Mouse (Mus musculus): ENCODE data around the gene Dpm2. TPM values are rescaled to one million over a fixed set of nuclear protein-coding genes. Genes with fewer than 3 reads are reported as not detected.

Dpm2 gene
- total and polyA plus RNA-seq, 2 experiments: 6.5 to 104 TPM

- WGBS: 76% methylated on average over 4 of the region's 4 CpGs
- no peaks in the 10 kb centered on the region for H3K4me1 ChIP-seq (ENCODE audit: control insufficient read depth, insufficient read depth, low read length)
- no peak overlapping the region for H3K9ac ChIP-seq (ENCODE audit: low read depth, low read length)
- H3K27me3 ChIP-seq (ENCODE audit: control insufficient read depth, insufficient read depth, low read length): no peaks in the 10 kb centered on the region
- no peak for DNase-seq (ENCODE audit: extremely low read depth, low read depth, low spot score)
- H3K4me3 ChIP-seq (ENCODE audit: insufficient read depth, low read depth, low read length): no peak overlapping the region
- no peak for TF ChIP-seq CTCF (IDR thresholded peaks at IDR 0.05; ENCODE audit: low read depth, low read length)
- no peak for TF ChIP-seq POLR2A (IDR thresholded peaks at IDR 0.05; ENCODE audit: extremely low read depth, insufficient read depth, low read length)
- peaks cover 12% of the 10 kb centered on the region; the same call in 1 of the 2 replicates for H3K79me2 ChIP-seq (ENCODE audit: control insufficient read depth, insufficient read depth, low read length)
- H3K27ac ChIP-seq (replicated peaks; ENCODE audit: insufficient read depth, low read depth, low read length): no peak overlapping the region
- H3K36me3 ChIP-seq (ENCODE audit: control insufficient read depth, insufficient read depth, low read length): peaks cover 2% of the 10 kb centered on the region; the same call in 1 of the 2 replicates
Measured at GRCm38 (mm10) chr2:32555484-32555883, 15.2 kb upstream of the Dpm2 start.

GRCm38 (mm10) chr2:32556019-32556418, 14.6 kb upstream of the Dpm2 start:
- no peak for DNase-seq (ENCODE audit: extremely low read depth, low read depth, low spot score)

GRCm38 (mm10) chr2:32559570-32559969, 11.1 kb upstream of the Dpm2 start:
- 88% methylated on average over 5 of the region's 5 CpGs for WGBS
- DNase-seq (ENCODE audit: extremely low read depth, low read depth, low spot score): no peak
- Histone ChIP-seq H3K27me3 (ENCODE audit: control insufficient read depth, insufficient read depth, low read length) (no peaks in the 10 kb centered on the region), H3K4me3 (ENCODE audit: insufficient read depth, low read depth, low read length) (no peak overlapping the region), H3K4me1 (ENCODE audit: control insufficient read depth, insufficient read depth, low read length) (no peaks in the 10 kb centered on the region), H3K79me2 (ENCODE audit: control insufficient read depth, insufficient read depth, low read length) (no peaks in the 10 kb centered on the region), H3K9ac (ENCODE audit: low read depth, low read length) (no peak overlapping the region), H3K27ac (replicated peaks; ENCODE audit: insufficient read depth, low read depth, low read length) (no peak overlapping the region), H3K36me3 (ENCODE audit: control insufficient read depth, insufficient read depth, low read length) (peaks cover 7% of the 10 kb centered on the region; the same call in 1 of the 2 replicates)
- TF ChIP-seq POLR2A (IDR thresholded peaks at IDR 0.05; ENCODE audit: extremely low read depth, insufficient read depth, low read length): no peak

More at GRCm38 (mm10) chr2:32556019-32556418, 14.6 kb upstream of the Dpm2 start:
- Histone ChIP-seq H3K79me2 (ENCODE audit: control insufficient read depth, insufficient read depth, low read length) (peaks cover 9% of the 10 kb centered on the region; the same call in 1 of the 2 replicates), H3K4me3 (ENCODE audit: insufficient read depth, low read depth, low read length) (no peak overlapping the region), H3K27me3 (ENCODE audit: control insufficient read depth, insufficient read depth, low read length) (no peaks in the 10 kb centered on the region), H3K4me1 (ENCODE audit: control insufficient read depth, insufficient read depth, low read length) (no peaks in the 10 kb centered on the region), H3K36me3 (ENCODE audit: control insufficient read depth, insufficient read depth, low read length) (peaks cover 2% of the 10 kb centered on the region; the same call in 1 of the 2 replicates), H3K27ac (replicated peaks; ENCODE audit: insufficient read depth, low read depth, low read length) (no peak overlapping the region), H3K9ac (ENCODE audit: low read depth, low read length) (no peak overlapping the region)
- 91% methylated on average over 7 of the region's 7 CpGs for WGBS
- no peak for TF ChIP-seq CTCF (IDR thresholded peaks at IDR 0.05; ENCODE audit: low read depth, low read length)
- TF ChIP-seq POLR2A (IDR thresholded peaks at IDR 0.05; ENCODE audit: extremely low read depth, insufficient read depth, low read length): no peak

- Histone ChIP-seq H3K4me1 (ENCODE audit: control insufficient read depth, insufficient read depth, low read length) (peaks cover 3% of the 10 kb centered on the region), H3K27me3 (ENCODE audit: control insufficient read depth, insufficient read depth, low read length) (no peaks in the 10 kb centered on the region), H3K27ac (replicated peaks; ENCODE audit: insufficient read depth, low read depth, low read length) (no peak overlapping the region), H3K79me2 (ENCODE audit: control insufficient read depth, insufficient read depth, low read length) (no peaks in the 10 kb centered on the region; the same call in 1 of the 2 replicates), H3K4me3 (ENCODE audit: insufficient read depth, low read depth, low read length) (no peak overlapping the region), H3K9ac (ENCODE audit: low read depth, low read length) (no peak overlapping the region), H3K36me3 (ENCODE audit: control insufficient read depth, insufficient read depth, low read length) (peaks cover 14% of the 10 kb centered on the region; the same call in 1 of the 2 replicates)
- no peak for TF ChIP-seq POLR2A (IDR thresholded peaks at IDR 0.05; ENCODE audit: extremely low read depth, insufficient read depth, low read length)
- TF ChIP-seq CTCF (IDR thresholded peaks at IDR 0.05; ENCODE audit: low read depth, low read length): peak; percentile 74
- 59% methylated on average over 4 of the region's 4 CpGs for WGBS
- peak; percentile 53 for DNase-seq (ENCODE audit: extremely low read depth, low read depth, low spot score)
Measured at GRCm38 (mm10) chr2:32566536-32567063, 4.1 kb upstream of the Dpm2 start.

- Histone ChIP-seq H3K4me3 (ENCODE audit: insufficient read depth, low read depth, low read length) (no peak overlapping the region), H3K27ac (replicated peaks; ENCODE audit: insufficient read depth, low read depth, low read length) (no peak overlapping the region), H3K9ac (ENCODE audit: low read depth, low read length) (no peak overlapping the region), H3K27me3 (ENCODE audit: control insufficient read depth, insufficient read depth, low read length) (no peaks in the 10 kb centered on the region), H3K4me1 (ENCODE audit: control insufficient read depth, insufficient read depth, low read length) (peaks cover 5% of the 10 kb centered on the region), H3K36me3 (ENCODE audit: control insufficient read depth, insufficient read depth, low read length) (peaks cover 11% of the 10 kb centered on the region; the same call in 1 of the 2 replicates), H3K79me2 (ENCODE audit: control insufficient read depth, insufficient read depth, low read length) (no peaks in the 10 kb centered on the region; the same call in 1 of the 2 replicates)
- WGBS: 35% methylated on average over 5 of the region's 5 CpGs
- TF ChIP-seq POLR2A (IDR thresholded peaks at IDR 0.05; ENCODE audit: extremely low read depth, insufficient read depth, low read length): no peak
- TF ChIP-seq CTCF (IDR thresholded peaks at IDR 0.05; ENCODE audit: low read depth, low read length): no peak
- DNase-seq (ENCODE audit: extremely low read depth, low read depth, low spot score): peak; percentile 30
Measured at GRCm38 (mm10) chr2:32568149-32568548, 2.5 kb upstream of the Dpm2 start.

- no peaks in the 10 kb centered on the region; the same call in 1 of the 2 replicates for H3K79me2 ChIP-seq (ENCODE audit: control insufficient read depth, insufficient read depth, low read length)
- WGBS: 77% methylated on average over 3 of the region's 3 CpGs
- no peaks in the 10 kb centered on the region for H3K27me3 ChIP-seq (ENCODE audit: control insufficient read depth, insufficient read depth, low read length)
- H3K4me1 ChIP-seq (ENCODE audit: control insufficient read depth, insufficient read depth, low read length): peaks cover 5% of the 10 kb centered on the region
- DNase-seq (ENCODE audit: extremely low read depth, low read depth, low spot score): no peak
- no peak overlapping the region for H3K4me3 ChIP-seq (ENCODE audit: insufficient read depth, low read depth, low read length)
- no peak overlapping the region for H3K9ac ChIP-seq (ENCODE audit: low read depth, low read length)
- peaks cover 11% of the 10 kb centered on the region; the same call in 1 of the 2 replicates for H3K36me3 ChIP-seq (ENCODE audit: control insufficient read depth, insufficient read depth, low read length)
- TF ChIP-seq POLR2A (IDR thresholded peaks at IDR 0.05; ENCODE audit: extremely low read depth, insufficient read depth, low read length): no peak
- no peak for TF ChIP-seq CTCF (IDR thresholded peaks at IDR 0.05; ENCODE audit: low read depth, low read length)
- H3K27ac ChIP-seq (replicated peaks; ENCODE audit: insufficient read depth, low read depth, low read length): no peak overlapping the region
Measured at GRCm38 (mm10) chr2:32568941-32569340, 1.7 kb upstream of the Dpm2 start.

All from liver, adult 2 months (tissue).